Mouse (Mus musculus): ENCODE measurements around the gene 1700018F24Rik. TPM values are rescaled to one million over a fixed set of nuclear protein-coding genes. Genes with fewer than 3 reads are reported as not detected.
"Not testable (repeated sequence)": the region's sequence is repeated elsewhere in the genome, so short reads cannot be mapped to it uniquely, and the experiment has no call there.

Gene 1700018F24Rik
- total and polyA plus RNA-seq, 2 experiments from 2014 or later, result not detected

- no peaks in the 10 kb centered on the region for H3K36me3 ChIP-seq (replicated peaks; ENCODE audit: control insufficient read depth, insufficient read depth, low read length)
- H3K4me1 ChIP-seq (ENCODE audit: control insufficient read depth, insufficient read depth), result no peaks in the 10 kb centered on the region
- H3K4me2 ChIP-seq (ENCODE audit: low read depth, low read length), result no peak overlapping the region
- 89% methylated on average over 15 of the region's 15 CpGs for WGBS
- no peak overlapping the region for H3K4me3 ChIP-seq (ENCODE audit: low read depth, low read length)
- H3K9me3 ChIP-seq (replicated peaks; ENCODE audit: control insufficient read depth, low read length), result no peaks in the 10 kb centered on the region
- TF ChIP-seq EP300 (IDR thresholded peaks at IDR 0.05; ENCODE audit: low read depth) (no peak), CTCF (IDR thresholded peaks at IDR 0.05; ENCODE audit: low read depth) (no peak)
- no peak overlapping the region for H3K9ac ChIP-seq (replicated peaks; ENCODE audit: low read depth, low read length)
- no peak for DNase-seq (ENCODE audit: low spot score)
- ATAC-seq (ENCODE audit: insufficient read depth, low read depth), result no peak
- no peak overlapping the region for H3K27ac ChIP-seq (ENCODE audit: low read depth)
- no peaks in the 10 kb centered on the region for H3K27me3 ChIP-seq (ENCODE audit: control insufficient read depth, insufficient read depth, low read length)
These were observed 33.7 kb upstream of the 1700018F24Rik start for GRCm38 (mm10) chr5:145008878-145009659.

GRCm38 (mm10) chr5:145014278-145014677, 28.5 kb upstream of the 1700018F24Rik start:
- DNase-seq (ENCODE audit: low spot score), result no peak
- H3K9me3 ChIP-seq (replicated peaks; ENCODE audit: control insufficient read depth, low read length), result no peaks in the 10 kb centered on the region
- no peaks in the 10 kb centered on the region for H3K27me3 ChIP-seq (ENCODE audit: control insufficient read depth, insufficient read depth, low read length)
- WGBS, result 90% methylated on average over 1 of the region's 1 CpGs
- H3K4me3 ChIP-seq (ENCODE audit: low read depth, low read length), result no peak overlapping the region
- no peaks in the 10 kb centered on the region for H3K4me1 ChIP-seq (ENCODE audit: control insufficient read depth, insufficient read depth)
- H3K9ac ChIP-seq (replicated peaks; ENCODE audit: low read depth, low read length), result no peak overlapping the region
- no peaks in the 10 kb centered on the region for H3K36me3 ChIP-seq (replicated peaks; ENCODE audit: control insufficient read depth, insufficient read depth, low read length)
- H3K27ac ChIP-seq (ENCODE audit: low read depth), result no peak overlapping the region
- TF ChIP-seq EP300 (IDR thresholded peaks at IDR 0.05; ENCODE audit: low read depth) (no peak), CTCF (IDR thresholded peaks at IDR 0.05; ENCODE audit: low read depth) (no peak)
- ATAC-seq (ENCODE audit: insufficient read depth, low read depth), result no peak
- H3K4me2 ChIP-seq (ENCODE audit: low read depth, low read length), result no peak overlapping the region

- H3K4me2 ChIP-seq (ENCODE audit: low read depth, low read length); ATAC-seq (ENCODE audit: insufficient read depth, low read depth); H3K27me3 ChIP-seq (ENCODE audit: control insufficient read depth, insufficient read depth, low read length); H3K9ac ChIP-seq (replicated peaks; ENCODE audit: low read depth, low read length); H3K4me1 ChIP-seq (ENCODE audit: control insufficient read depth, insufficient read depth); H3K4me3 ChIP-seq (ENCODE audit: low read depth, low read length); H3K36me3 ChIP-seq (replicated peaks; ENCODE audit: control insufficient read depth, insufficient read depth, low read length); DNase-seq (ENCODE audit: low spot score); H3K27ac ChIP-seq (ENCODE audit: low read depth); H3K9me3 ChIP-seq (replicated peaks; ENCODE audit: control insufficient read depth, low read length): not testable (repeated sequence)
- 9% methylated on average over 1 of the region's 2 CpGs for WGBS
These were observed 26.0 kb upstream of the 1700018F24Rik start for GRCm38 (mm10) chr5:145016761-145017160.

DNA sequence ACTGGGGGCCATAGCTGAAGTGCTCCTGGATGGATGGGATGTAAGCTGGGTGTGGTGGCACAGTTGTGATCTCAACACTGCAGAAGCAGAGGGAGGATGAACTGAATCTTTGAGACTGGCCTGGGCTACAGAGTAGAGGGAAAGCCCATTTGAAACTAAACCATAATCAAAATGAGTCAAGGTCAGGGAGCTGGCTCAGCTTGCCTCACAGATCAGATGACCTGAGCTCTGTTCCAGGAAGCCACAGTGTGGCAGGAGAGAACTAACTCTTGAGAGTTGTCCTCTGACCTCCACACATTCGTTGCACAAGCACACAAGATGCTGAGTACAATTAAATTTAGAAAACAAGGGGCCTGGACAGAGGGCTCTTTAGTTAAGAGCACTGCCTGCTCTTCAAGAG, 22.5 kb upstream of the 1700018F24Rik start:
- not testable (repeated sequence) for H3K4me2 ChIP-seq (ENCODE audit: low read depth, low read length); H3K4me1 ChIP-seq (ENCODE audit: control insufficient read depth, insufficient read depth); H3K9ac ChIP-seq (replicated peaks; ENCODE audit: low read depth, low read length); H3K36me3 ChIP-seq (replicated peaks; ENCODE audit: control insufficient read depth, insufficient read depth, low read length); DNase-seq (ENCODE audit: low spot score); H3K9me3 ChIP-seq (replicated peaks; ENCODE audit: control insufficient read depth, low read length); H3K27me3 ChIP-seq (ENCODE audit: control insufficient read depth, insufficient read depth, low read length); H3K4me3 ChIP-seq (ENCODE audit: low read depth, low read length); H3K27ac ChIP-seq (ENCODE audit: low read depth)
- 14% methylated on average over 1 of the region's 1 CpGs for WGBS
- ATAC-seq (ENCODE audit: insufficient read depth, low read depth), result peak; percentile 30; the same call in 1 of the 2 replicates

GRCm38 (mm10) chr5:145020712-145021111, 22.1 kb upstream of the 1700018F24Rik start:
- not testable (repeated sequence) for H3K9ac ChIP-seq (replicated peaks; ENCODE audit: low read depth, low read length)

DNA sequence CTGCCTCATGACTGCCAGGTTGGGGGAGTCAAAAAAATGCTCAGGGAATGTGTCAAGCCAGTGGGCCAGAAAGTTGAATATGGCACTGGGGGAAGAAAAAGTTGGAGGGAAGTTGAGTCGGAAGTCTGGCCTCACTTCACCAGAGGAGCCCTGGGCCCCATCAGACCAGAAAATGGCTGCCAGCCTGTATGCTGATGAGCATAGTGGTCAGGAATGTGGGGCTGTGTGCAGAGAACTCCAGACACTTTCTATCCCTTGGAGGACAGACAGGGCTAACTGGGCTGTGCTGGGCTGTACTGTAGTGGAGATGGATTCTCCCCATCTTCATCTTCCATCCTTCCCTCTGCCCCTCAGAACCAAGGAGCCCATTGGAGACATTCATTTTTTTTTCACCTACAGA, 12.3 kb upstream of the 1700018F24Rik start:
- not testable (repeated sequence) for DNase-seq (ENCODE audit: low spot score); H3K27me3 ChIP-seq (ENCODE audit: control insufficient read depth, insufficient read depth, low read length); ATAC-seq (ENCODE audit: insufficient read depth, low read depth); H3K9ac ChIP-seq (replicated peaks; ENCODE audit: low read depth, low read length); H3K36me3 ChIP-seq (replicated peaks; ENCODE audit: control insufficient read depth, insufficient read depth, low read length); H3K4me3 ChIP-seq (ENCODE audit: low read depth, low read length); H3K4me2 ChIP-seq (ENCODE audit: low read depth, low read length); H3K9me3 ChIP-seq (replicated peaks; ENCODE audit: control insufficient read depth, low read length); H3K27ac ChIP-seq (ENCODE audit: low read depth); H3K4me1 ChIP-seq (ENCODE audit: control insufficient read depth, insufficient read depth)
- WGBS, result 73% methylated on average over 1 of the region's 1 CpGs

More at GRCm38 (mm10) chr5:145020712-145021111, 22.1 kb upstream of the 1700018F24Rik start:
- not testable (repeated sequence) for H3K27ac ChIP-seq (ENCODE audit: low read depth); H3K36me3 ChIP-seq (replicated peaks; ENCODE audit: control insufficient read depth, insufficient read depth, low read length); H3K9me3 ChIP-seq (replicated peaks; ENCODE audit: control insufficient read depth, low read length); H3K4me2 ChIP-seq (ENCODE audit: low read depth, low read length); H3K4me1 ChIP-seq (ENCODE audit: control insufficient read depth, insufficient read depth); DNase-seq (ENCODE audit: low spot score); H3K4me3 ChIP-seq (ENCODE audit: low read depth, low read length); H3K27me3 ChIP-seq (ENCODE audit: control insufficient read depth, insufficient read depth, low read length); ATAC-seq (ENCODE audit: insufficient read depth, low read depth)
- WGBS, result 18% methylated on average over 1 of the region's 1 CpGs

- not testable (repeated sequence) for DNase-seq (ENCODE audit: low spot score); ATAC-seq (ENCODE audit: insufficient read depth, low read depth); H3K4me2 ChIP-seq (ENCODE audit: low read depth, low read length); H3K9me3 ChIP-seq (replicated peaks; ENCODE audit: control insufficient read depth, low read length); H3K27ac ChIP-seq (ENCODE audit: low read depth); H3K9ac ChIP-seq (replicated peaks; ENCODE audit: low read depth, low read length); H3K27me3 ChIP-seq (ENCODE audit: control insufficient read depth, insufficient read depth, low read length); H3K4me1 ChIP-seq (ENCODE audit: control insufficient read depth, insufficient read depth); H3K36me3 ChIP-seq (replicated peaks; ENCODE audit: control insufficient read depth, insufficient read depth, low read length); H3K4me3 ChIP-seq (ENCODE audit: low read depth, low read length)
- WGBS, result 38% methylated on average over 5 of the region's 5 CpGs
These were observed 10.4 kb upstream of the 1700018F24Rik start, which contains the start of gene Gm4871 for GRCm38 (mm10) chr5:145032391-145032790. Gene Gm4871, minus strand, starts transcription at chr5:145032754.
